Comparison of ENCODE assay signal across 8 mouse cellular contexts in genomic region chr1:136540407-136540895, GRCm38 (mm10).
A peak's percentile ranks its signal among the peaks of the same experiment; 100 is the strongest.
DNase-seq lines count a peak whose midpoint lies in the region; ATAC-seq and TF ChIP-seq lines count a peak whose summit lies in the region.
"Had no signal": no experiment of that assay in that cellular context is flagged by ENCODE, and none has a peak within 500 bp of the region (broad histone marks: within the 10 kb centered on the region; RNA-seq: fewer than 3 reads in every experiment).

No protein-coding gene starts in this region.

- H3K79me2 ChIP-seq in liver, adult 2 months (ENCODE audit: control insufficient read depth, insufficient read depth, low read length): no peaks in the 10 kb centered on the region

- H3K27me3 ChIP-seq in liver, adult 2 months (ENCODE audit: control insufficient read depth, insufficient read depth, low read length): no peaks in the 10 kb centered on the region
- H3K27me3 ChIP-seq in embryonic facial prominence, embryonic 14.5 days (replicated peaks; ENCODE audit: control insufficient read depth, insufficient read depth, low read length): no peaks in the 10 kb centered on the region
- H3K27me3 ChIP-seq in heart, embryonic 12.5 days (replicated peaks): no peaks in the 10 kb centered on the region

- peak; percentile 85 for ATAC-seq in embryonic facial prominence, embryonic 14.5 days (ENCODE audit: low read depth)
- no peak for ATAC-seq in heart, embryonic 12.5 days (ENCODE audit: insufficient number of reproducible peaks, low FRiP score)

- no peak overlapping the region for H3K4me3 ChIP-seq in liver, adult 2 months (ENCODE audit: insufficient read depth, low read depth, low read length)
- H3K4me3 ChIP-seq in embryonic facial prominence, embryonic 14.5 days (ENCODE audit: low read depth, low read length): no peak overlapping the region
- H3K4me3 ChIP-seq in heart, embryonic 12.5 days: no peak overlapping the region

- peak; percentile 68 for DNase-seq in liver, adult 2 months (ENCODE audit: extremely low read depth, low read depth, low spot score)
- DNase-seq in liver: no peak
- peak; percentile 83 for DNase-seq in embryonic facial prominence, embryonic 14.5 days (ENCODE audit: low spot score)
- DNase-seq in skeletal muscle tissue, adult 2 months (ENCODE audit: low read depth, low spot score): peak; percentile 27
- DNase-seq in thymus, postnatal 14 days: no peak
- no peak for DNase-seq in thymus, adult 18-20 months

- H3K4me2 ChIP-seq in embryonic facial prominence, embryonic 14.5 days (ENCODE audit: low read depth, low read length): no peak overlapping the region; the same call in 1 of the 2 replicates
- peak overlapping the region; percentile 31 for H3K4me2 ChIP-seq in heart, embryonic 12.5 days

- no peak overlapping the region for H3K9ac ChIP-seq in liver, adult 2 months (ENCODE audit: low read depth, low read length)
- H3K9ac ChIP-seq in embryonic facial prominence, embryonic 14.5 days (ENCODE audit: low read depth, low read length): no peak overlapping the region
- H3K9ac ChIP-seq in heart, embryonic 12.5 days: no peak overlapping the region

- no peak for TF ChIP-seq CTCF in liver, adult 2 months (IDR thresholded peaks at IDR 0.05; ENCODE audit: low read depth, low read length)

- peaks cover 19% of the 10 kb centered on the region for H3K4me1 ChIP-seq in liver, adult 2 months (ENCODE audit: control insufficient read depth, insufficient read depth, low read length)
- no peaks in the 10 kb centered on the region for H3K4me1 ChIP-seq in embryonic facial prominence, embryonic 14.5 days (ENCODE audit: control insufficient read depth, insufficient read depth, low read length)
- peaks cover 20% of the 10 kb centered on the region for H3K4me1 ChIP-seq in heart, embryonic 12.5 days (replicated peaks)

- no peaks in the 10 kb centered on the region for H3K36me3 ChIP-seq in liver, adult 2 months (ENCODE audit: control insufficient read depth, insufficient read depth, low read length)
- H3K36me3 ChIP-seq in embryonic facial prominence, embryonic 14.5 days (ENCODE audit: control insufficient read depth, insufficient read depth, low read length): no peaks in the 10 kb centered on the region
- H3K36me3 ChIP-seq in heart, embryonic 12.5 days: peaks cover 6% of the 10 kb centered on the region; the same call in 1 of the 2 replicates

- no peak for TF ChIP-seq POLR2A in liver, adult 2 months (IDR thresholded peaks at IDR 0.05; ENCODE audit: extremely low read depth, insufficient read depth, low read length)

- peak overlapping the region; percentile 76 for H3K27ac ChIP-seq in liver, adult 2 months (replicated peaks; ENCODE audit: insufficient read depth, low read depth, low read length)
- H3K27ac ChIP-seq in embryonic facial prominence, embryonic 14.5 days (replicated peaks; ENCODE audit: low read depth, low read length): no peak overlapping the region
- H3K27ac ChIP-seq in heart, embryonic 12.5 days (ENCODE audit: poor library complexity, severe bottlenecking): no peak overlapping the region
- H3K27ac ChIP-seq: macrophage had no signal

- H3K9me3 ChIP-seq in embryonic facial prominence, embryonic 14.5 days (ENCODE audit: control insufficient read depth, low read length): no peaks in the 10 kb centered on the region
- H3K9me3 ChIP-seq in heart, embryonic 12.5 days (replicated peaks): peaks cover 3% of the 10 kb centered on the region

- 21% methylated on average over 9 of the region's 9 CpGs for WGBS in liver, adult 2 months
- WGBS in embryonic facial prominence, embryonic 14.5 days: 30% methylated on average over 9 of the region's 9 CpGs
- 26% methylated on average over 9 of the region's 9 CpGs for WGBS in heart, embryonic 12.5 days

Comparison
In these comparisons a context has a peak if more than half of its experiments do, and no peak if none do; other contexts are left out.
1. DNase-seq: peak in liver, adult 2 months (single experiment), embryonic facial prominence, embryonic 14.5 days (single experiment) and skeletal muscle tissue, adult 2 months (single experiment); none in liver (single experiment), thymus, postnatal 14 days (single experiment) and thymus, adult 18-20 months (0 of 2).